20 mouse cellular contexts compared by ENCODE assay signal in genomic region chr5:134947420-134948084, GRCm38 (mm10). TPM values are rescaled to one million over a fixed set of nuclear protein-coding genes. Genes with fewer than 3 reads are reported as not detected.
DNase-seq lines count a peak whose midpoint lies in the region; ATAC-seq and TF ChIP-seq lines count a peak whose summit lies in the region.
"Had no signal": no experiment of that assay in that cellular context is flagged by ENCODE, and none has a peak within 500 bp of the region (broad histone marks: within the 10 kb centered on the region; RNA-seq: fewer than 3 reads in every experiment).

No protein-coding gene starts in this region.

- DNase-seq in kidney, adult 11 months, result no peak
- DNase-seq in lung, postnatal 36 days, result peak; percentile 67
- DNase-seq in adrenal gland, postnatal 14 days, result no peak
- DNase-seq in cerebellum, postnatal 14 days, result no peak
- DNase-seq: cerebellum, adult 11 months; gastrocnemius, postnatal 10 days; liver, embryonic 13.5 days had no signal

- WGBS in kidney, embryonic 14.5 days, result 42% methylated on average over 5 of the region's 5 CpGs
- 23% methylated on average over 5 of the region's 5 CpGs for WGBS in intestine, embryonic 15.5 days

- peak overlapping the region; percentile 83 for H3K27ac ChIP-seq in kidney, embryonic 14.5 days (ENCODE audit: low read depth, low read length)
- peak overlapping the region; percentile 85 for H3K27ac ChIP-seq in ES-Bruce4 (ENCODE audit: insufficient read depth, low read length)
- peak overlapping the region; percentile 88 for H3K27ac ChIP-seq in intestine, embryonic 15.5 days
- H3K27ac ChIP-seq: liver, embryonic 13.5 days had no signal

- H3K4me1 ChIP-seq in kidney, embryonic 14.5 days (ENCODE audit: control insufficient read depth, insufficient read depth, low read length), result peaks cover 12% of the 10 kb centered on the region; the same call in 1 of the 2 replicates
- peaks cover 4% of the 10 kb centered on the region for H3K4me1 ChIP-seq in ES-Bruce4 (ENCODE audit: control insufficient read depth, insufficient read depth, low read length)
- peaks cover 24% of the 10 kb centered on the region for H3K4me1 ChIP-seq in intestine, embryonic 15.5 days (replicated peaks)

- peak overlapping the region; percentile 17; the same call in 1 of the 2 replicates for H3K4me2 ChIP-seq in kidney, embryonic 14.5 days (replicated peaks; ENCODE audit: low read depth, low read length)
- peak overlapping the region; percentile 46 for H3K4me2 ChIP-seq in intestine, embryonic 15.5 days (replicated peaks)
- H3K4me2 ChIP-seq: liver, embryonic 13.5 days had no signal

- H3K27me3 ChIP-seq in kidney, embryonic 14.5 days (ENCODE audit: control insufficient read depth, insufficient read depth, low read length), result peaks cover 20% of the 10 kb centered on the region
- no peaks in the 10 kb centered on the region for H3K27me3 ChIP-seq in ES-Bruce4 (ENCODE audit: control insufficient read depth, insufficient read depth, low read length, poor library complexity, severe bottlenecking)
- H3K27me3 ChIP-seq in intestine, embryonic 15.5 days (replicated peaks), result 0 out of 2 replicates have a peak, but pooled peaks cover 7% of the 10 kb centered on the region

- no peak overlapping the region for H3K9ac ChIP-seq in kidney, embryonic 14.5 days (ENCODE audit: low read depth, low read length)
- no peak overlapping the region for H3K9ac ChIP-seq in ES-Bruce4 (ENCODE audit: low read depth, poor library complexity, severe bottlenecking)
- peak overlapping the region; percentile 18; the same call in 1 of the 2 replicates for H3K9ac ChIP-seq in intestine, embryonic 15.5 days
- H3K9ac ChIP-seq: liver, embryonic 13.5 days had no signal

- TF ChIP-seq EP300 in ES-Bruce4 (IDR thresholded peaks at IDR 0.05; ENCODE audit: insufficient read depth, low read depth, low read length), result peak; percentile 97

- no peak for TF ChIP-seq POLR2A in ES-Bruce4 (IDR thresholded peaks at IDR 0.05; ENCODE audit: insufficient read depth, low read length)

- H3K9me3 ChIP-seq in kidney, embryonic 14.5 days (ENCODE audit: control insufficient read depth, low read length), result no peaks in the 10 kb centered on the region
- no peaks in the 10 kb centered on the region for H3K9me3 ChIP-seq in ES-Bruce4 (replicated peaks; ENCODE audit: control insufficient read depth, insufficient read depth, low read length, poor library complexity, severe bottlenecking)
- no peaks in the 10 kb centered on the region for H3K9me3 ChIP-seq in intestine, embryonic 15.5 days
- H3K9me3 ChIP-seq: G1E; liver, embryonic 13.5 days had no signal

- ATAC-seq in kidney, embryonic 14.5 days (ENCODE audit: low FRiP score, low TSS enrichment), result no peak
- ATAC-seq in intestine, embryonic 15.5 days, result peak; percentile 15; the same call in 1 of the 2 replicates
- ATAC-seq in cerebellum, adult (ENCODE audit: insufficient number of reproducible peaks, low FRiP score, low TSS enrichment), result no peak
- ATAC-seq: inflammation-experienced regulatory T-cells, adult 6 months had no signal

- TF ChIP-seq CTCF in ES-Bruce4 (IDR thresholded peaks at IDR 0.05; ENCODE audit: low read depth, low read length), result no peak

- no peaks in the 10 kb centered on the region for H3K36me3 ChIP-seq in kidney, embryonic 14.5 days (ENCODE audit: control insufficient read depth, insufficient read depth, low read length)
- no peaks in the 10 kb centered on the region for H3K36me3 ChIP-seq in ES-Bruce4 (ENCODE audit: control insufficient read depth, insufficient read depth, low read length, poor library complexity, severe bottlenecking)
- no peaks in the 10 kb centered on the region for H3K36me3 ChIP-seq in intestine, embryonic 15.5 days
- H3K36me3 ChIP-seq: G1E; liver, embryonic 13.5 days had no signal

- H3K4me3 ChIP-seq in kidney, embryonic 14.5 days (ENCODE audit: low read length), result no peak overlapping the region
- no peak overlapping the region for H3K4me3 ChIP-seq in ES-Bruce4 (ENCODE audit: low read depth, low read length)
- H3K4me3 ChIP-seq in intestine, embryonic 15.5 days (replicated peaks), result no peak overlapping the region
- H3K4me3 ChIP-seq: liver, embryonic 13.5 days; myocyte had no signal

RNA-seq across cellular contexts. Expression of gene Cldn4, which starts 0.8 kb away (rescaled TPM):
- 73.4 and 76.1 TPM in 2 replicates for polyA plus RNA-seq in kidney, embryonic 14.5 days (2014; fragmentation: Nextera tagmentation; extraction: Ambion mirVana)
- polyA plus RNA-seq in ES-Bruce4 (2011; ENCODE audit: insufficient read depth, insufficient read length, low read depth, missing spikeins), result 259 and 279 TPM in 2 replicates
- 45.6 and 49.2 TPM in 2 replicates for polyA plus RNA-seq in intestine, embryonic 15.5 days (2015; fragmentation: Nextera tagmentation; extraction: Ambion mirVana)
- not detected in 2 replicates for total RNA-seq in adrenal gland, postnatal 14 days (2021)
- total RNA-seq: gastrocnemius, postnatal 10 days; hematopoietic stem cell, adult 5-6 weeks; layer of hippocampus, adult 8-10 months; left cerebral cortex, postnatal 14 days had no signal
- polyA plus RNA-seq: G1E; inflammation-experienced regulatory T-cells, adult 6 months; myocyte had no signal

RNA-seq across cellular contexts. Expression of gene Mettl27, which starts 15.4 kb away (rescaled TPM):
- polyA plus RNA-seq in kidney, embryonic 14.5 days (2014; fragmentation: Nextera tagmentation; extraction: Ambion mirVana), result 19.4 and 26.6 TPM in 2 replicates
- polyA plus RNA-seq in ES-Bruce4 (2011; ENCODE audit: insufficient read depth, insufficient read length, low read depth, missing spikeins), result 36.3 and 37.5 TPM in 2 replicates
- polyA plus RNA-seq in intestine, embryonic 15.5 days (2015; fragmentation: Nextera tagmentation; extraction: Ambion mirVana), result 18.5 and 25.7 TPM in 2 replicates
- total RNA-seq in adrenal gland, postnatal 14 days (2021), result 24.5 and 28.5 TPM in 2 replicates

RNA-seq across cellular contexts. Expression of gene Cldn13, which starts 32.2 kb away (rescaled TPM):
- 0.20 and 0.24 TPM in 2 replicates for polyA plus RNA-seq in kidney, embryonic 14.5 days (2014; fragmentation: Nextera tagmentation; extraction: Ambion mirVana)
- polyA plus RNA-seq in ES-Bruce4 (2011; ENCODE audit: insufficient read depth, insufficient read length, low read depth, missing spikeins), result not detected in 2 replicates
- 3.9 and 5.3 TPM in 2 replicates for polyA plus RNA-seq in intestine, embryonic 15.5 days (2015; fragmentation: Nextera tagmentation; extraction: Ambion mirVana)
- 0.60 and 3.7 TPM in 2 replicates for total RNA-seq in adrenal gland, postnatal 14 days (2021)
- total RNA-seq: layer of hippocampus, adult 8-10 months; left cerebral cortex, postnatal 14 days had no signal
- polyA plus RNA-seq: cortical plate, adult 2 months; G1E; inflammation-experienced regulatory T-cells, adult 6 months; myocyte had no signal

RNA-seq across cellular contexts. Expression of gene Cldn3, which starts 38.5 kb away (rescaled TPM):
- 47.0 and 54.7 TPM in 2 replicates for polyA plus RNA-seq in kidney, embryonic 14.5 days (2014; fragmentation: Nextera tagmentation; extraction: Ambion mirVana)
- polyA plus RNA-seq in ES-Bruce4 (2011; ENCODE audit: insufficient read depth, insufficient read length, low read depth, missing spikeins), result 22.4 and 26.3 TPM in 2 replicates
- 173 and 195 TPM in 2 replicates for polyA plus RNA-seq in intestine, embryonic 15.5 days (2015; fragmentation: Nextera tagmentation; extraction: Ambion mirVana)
- 0.90 and 9.0 TPM in 2 replicates for total RNA-seq in adrenal gland, postnatal 14 days (2021)
- total RNA-seq: G1E; gastrocnemius, postnatal 10 days; hematopoietic stem cell, adult 5-6 weeks had no signal
- polyA plus RNA-seq: inflammation-experienced regulatory T-cells, adult 6 months; myocyte had no signal

RNA-seq across cellular contexts. Expression of gene Tmem270, which starts 41.0 kb away (rescaled TPM):
- not detected in 2 replicates for polyA plus RNA-seq in kidney, embryonic 14.5 days (2014; fragmentation: Nextera tagmentation; extraction: Ambion mirVana)
- not detected in 2 replicates for polyA plus RNA-seq in ES-Bruce4 (2011; ENCODE audit: insufficient read depth, insufficient read length, low read depth, missing spikeins)
- polyA plus RNA-seq in intestine, embryonic 15.5 days (2015; fragmentation: Nextera tagmentation; extraction: Ambion mirVana), result not detected in 2 replicates
- total RNA-seq in adrenal gland, postnatal 14 days (2021), result not detected in 2 replicates
- total RNA-seq: adrenal gland, postnatal 4 days; G1E; gastrocnemius, postnatal 10 days; hematopoietic stem cell, adult 5-6 weeks; layer of hippocampus, adult 8-10 months; left cerebral cortex, postnatal 14 days had no signal
- polyA plus RNA-seq: cortical plate, adult 2 months; G1E; heart, embryonic 11.5 days; inflammation-experienced regulatory T-cells, adult 6 months; liver, embryonic 13.5 days; myocyte had no signal
